Mouse (Mus musculus) regulatory T cell (primary cell): Measurements from ENCODE around the gene Zfp213.

Experiments
- in situ Hi-C: fragments of 300-600 bp; cut with MboI, MseI; formaldehyde crosslinking; loops from one replicate; pipeline ENCODE4 v1.15.1; 2025; ENCODE audit warnings: high pct_unique_total_duplicates

The Zfp213 gene

GRCm38 (mm10) chr17:23575951-23576552 is 12.0 kb upstream of the Zfp213 start:
- in situ Hi-C loops = loop anchor here (25.0 kb wide), 2 partner anchors 714 to 1139 kb away; partner anchors contain the start of gene Zfp945

DNA sequence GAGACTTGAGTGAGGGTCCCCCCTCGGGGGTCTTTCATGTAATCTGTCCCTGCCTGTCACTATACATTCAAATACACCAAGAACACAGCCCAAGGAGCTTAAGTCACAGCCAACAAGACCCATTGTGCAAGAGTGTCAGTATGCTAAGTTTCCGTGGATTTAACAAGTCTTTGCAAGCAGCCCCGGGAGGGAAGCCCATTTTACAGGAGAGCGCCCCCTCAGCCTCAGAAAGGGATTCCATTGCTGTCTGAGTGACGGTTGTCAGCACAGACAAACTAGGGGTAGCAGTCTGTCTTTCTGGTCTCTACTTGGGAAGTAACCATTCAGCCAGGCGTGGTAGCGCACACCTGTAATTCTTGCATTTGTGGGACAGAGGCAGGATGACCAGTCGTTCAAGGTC is 10.1 kb upstream of the Zfp213 start:
- in situ Hi-C loops = loop anchor here (25.0 kb wide), 2 partner anchors 387 to 1362 kb away; partner anchors contain the start of gene Zfp40

GRCm38 (mm10) chr17:23572059-23572458 is 8.0 kb upstream of the Zfp213 start:
- in situ Hi-C loops = loop anchor here (25.0 kb wide), 2 partner anchors 385 to 1360 kb away; partner anchors contain the start of gene Zfp40

GRCm38 (mm10) chr17:23571084-23571483 is 7.0 kb upstream of the Zfp213 start:
- in situ Hi-C loops = loop anchor here (25.0 kb wide), 2 partner anchors 384 to 1359 kb away; partner anchors contain the start of gene Zfp40

DNA sequence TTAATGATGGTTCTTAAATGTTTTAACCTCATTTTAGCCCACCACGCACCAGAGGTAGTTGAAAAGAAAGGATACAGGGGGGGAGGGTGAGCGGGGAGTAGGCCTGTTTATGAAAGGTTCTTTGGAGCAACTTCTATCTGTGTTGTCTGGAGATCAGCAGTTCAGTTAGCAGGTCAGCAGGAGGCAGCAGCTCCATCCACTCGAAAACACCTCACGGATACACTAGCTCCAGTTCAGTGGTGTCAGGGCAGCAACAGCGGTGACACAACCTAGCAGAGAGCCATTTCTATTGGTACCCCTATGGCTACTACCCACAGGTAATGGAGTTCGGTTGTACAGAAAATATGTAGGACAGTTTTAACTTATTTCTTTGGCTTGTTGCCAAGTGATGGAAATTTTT is 6.0 kb upstream of the Zfp213 start:
- in situ Hi-C loops = loop anchor here (25.0 kb wide), 2 partner anchors 383 to 1358 kb away; partner anchors contain the start of gene Zfp40

- in situ Hi-C loops = loop anchor here (10.0 to 25.0 kb wide), 3 partner anchors 381 to 1594 kb away; partner anchors contain the start of gene Zfp40
Measured at GRCm38 (mm10) chr17:23568370-23568769, 4.3 kb upstream of the Zfp213 start.

DNA sequence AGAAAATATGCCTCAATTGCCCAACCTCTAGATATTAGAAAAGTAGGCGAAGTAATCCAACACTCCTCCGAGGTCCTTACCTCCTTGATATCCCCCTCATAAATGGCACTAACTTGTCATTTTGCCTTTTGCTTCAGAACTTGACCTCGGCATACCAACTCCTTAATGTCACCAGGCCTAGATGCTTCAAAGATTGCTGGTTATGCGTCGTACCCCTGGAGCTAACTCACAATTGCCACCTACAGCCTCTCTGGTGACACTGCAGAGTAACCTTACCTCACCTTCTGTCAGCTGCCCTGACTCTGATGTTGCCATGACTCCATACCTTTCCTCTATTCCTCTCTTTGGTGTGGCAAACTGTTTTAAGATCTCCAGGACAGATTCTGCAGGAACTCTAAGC is 2.7 kb upstream of the Zfp213 start:
- in situ Hi-C loops = loop anchor here (10.0 to 25.0 kb wide), 3 partner anchors 379 to 1592 kb away; partner anchors contain the start of gene Zfp40

DNA sequence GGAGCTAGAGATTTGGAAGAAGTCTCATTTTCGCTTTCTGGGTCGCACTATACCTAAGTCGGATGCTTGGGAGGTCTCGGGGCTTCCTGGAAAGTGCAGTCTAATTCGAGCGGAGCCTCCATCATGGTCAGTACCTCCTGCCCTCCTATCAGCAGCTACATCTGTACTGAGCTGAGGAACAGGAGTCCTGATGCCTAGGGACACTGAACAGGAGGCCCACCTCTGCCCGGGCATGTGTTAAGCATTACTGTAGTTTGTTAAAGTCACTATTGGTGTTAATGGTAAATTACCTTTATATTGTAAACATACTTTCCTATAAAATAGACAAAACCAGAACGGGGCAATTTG is 304 bp upstream of the Zfp213 start:
- in situ Hi-C loops = loop anchor here (10.0 to 25.0 kb wide), 3 partner anchors 377 to 1590 kb away; partner anchors contain the start of gene Zfp40

GRCm38 (mm10) chr17:23559767-23560166 is 4.3 kb downstream of the Zfp213 start:
- in situ Hi-C loops = loop anchor here (10.0 to 25.0 kb wide), 3 partner anchors 372 to 1585 kb away; partner anchors contain the start of gene Zfp40

DNA sequence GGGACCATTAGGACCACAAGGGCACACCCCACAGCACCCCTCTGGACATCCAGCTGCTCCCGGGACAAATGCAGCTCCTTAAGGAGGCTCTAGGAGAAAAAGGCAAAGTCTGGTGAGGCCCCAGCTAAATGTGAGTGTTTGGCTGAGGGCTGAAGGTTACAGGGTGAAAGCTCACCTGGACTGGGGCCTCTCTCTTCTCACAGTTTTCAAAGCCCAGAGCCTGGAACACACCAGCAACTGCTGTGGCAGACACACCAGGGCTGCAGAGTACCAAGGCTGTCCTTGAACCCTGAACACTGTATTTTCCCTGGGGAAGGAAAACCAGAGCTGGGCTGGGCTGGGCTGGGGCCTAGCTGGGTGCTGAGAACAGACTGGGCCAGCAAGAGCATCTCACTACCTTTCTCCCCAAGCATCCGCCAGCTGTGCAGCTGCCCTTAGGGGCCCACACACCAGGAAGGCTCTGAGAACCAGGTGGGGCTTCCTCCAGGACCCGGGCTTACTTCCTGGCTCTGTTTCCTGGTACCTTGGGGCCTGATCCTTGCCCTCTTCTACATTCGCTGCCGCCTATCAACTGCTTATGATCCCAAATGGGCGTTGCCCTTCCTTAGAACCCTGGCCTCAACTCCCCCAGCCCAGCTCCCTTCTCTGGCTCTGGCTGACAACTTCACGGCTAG is 8.7 kb downstream of the Zfp213 start:
- in situ Hi-C loops = loop anchor here (25.0 kb wide), 2 partner anchors 368 to 1343 kb away; partner anchors contain the start of gene Zfp40

- in situ Hi-C loops = loop anchor here (25.0 kb wide), 2 partner anchors 367 to 1342 kb away; partner anchors contain the start of gene Zfp40
Measured at GRCm38 (mm10) chr17:23554321-23554720, 9.7 kb downstream of the Zfp213 start.

GRCm38 (mm10) chr17:23553634-23554120 is 10.4 kb downstream of the Zfp213 start:
- in situ Hi-C loops = loop anchor here (25.0 kb wide), 2 partner anchors 366 to 1341 kb away; partner anchors contain the start of gene Zfp40

DNA sequence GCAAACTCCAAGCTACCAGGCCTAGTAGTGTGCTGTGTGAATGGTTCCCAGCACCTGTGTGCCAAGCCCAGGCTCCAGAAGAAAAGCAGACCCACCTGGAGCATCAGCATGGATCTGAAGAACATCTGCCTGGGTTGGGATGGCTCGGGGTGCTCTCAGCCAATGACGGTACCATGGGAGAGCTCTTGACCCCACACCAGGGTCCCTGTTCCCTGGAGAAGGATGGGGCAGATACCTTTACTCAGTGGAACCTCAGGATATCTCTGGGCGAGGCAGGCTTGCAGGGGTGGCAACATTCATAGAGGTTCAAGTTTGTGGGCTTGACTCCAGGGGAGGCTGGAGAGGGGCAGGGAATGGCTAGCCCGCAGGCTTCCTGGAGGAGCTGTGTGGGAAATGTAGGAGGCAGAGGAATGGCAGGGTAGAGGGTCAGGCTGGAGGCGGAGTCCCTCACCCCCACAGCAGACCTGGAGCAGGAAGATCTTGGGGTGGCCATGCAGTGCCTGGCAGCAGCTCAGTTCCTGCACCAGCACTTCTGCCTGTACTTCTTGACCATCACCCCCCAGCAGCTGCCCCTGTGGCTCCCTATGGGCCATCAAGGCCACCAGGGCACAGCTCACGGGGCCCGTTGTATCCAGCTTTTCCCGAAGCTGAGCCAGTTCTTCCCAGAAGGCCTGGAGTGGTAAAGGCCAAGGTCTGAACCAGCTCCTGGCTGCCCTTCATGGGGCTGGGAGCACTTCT is 11.0 kb downstream of the Zfp213 start:
- in situ Hi-C loops = loop anchor here (25.0 kb wide), 2 partner anchors 366 to 1341 kb away; partner anchors contain the start of gene Zfp40

- in situ Hi-C loops = loop anchor here (25.0 kb wide), 2 partner anchors 365 to 1340 kb away; partner anchors contain the start of gene Zfp40
Measured at GRCm38 (mm10) chr17:23551963-23552362, 12.1 kb downstream of the Zfp213 start.

DNA sequence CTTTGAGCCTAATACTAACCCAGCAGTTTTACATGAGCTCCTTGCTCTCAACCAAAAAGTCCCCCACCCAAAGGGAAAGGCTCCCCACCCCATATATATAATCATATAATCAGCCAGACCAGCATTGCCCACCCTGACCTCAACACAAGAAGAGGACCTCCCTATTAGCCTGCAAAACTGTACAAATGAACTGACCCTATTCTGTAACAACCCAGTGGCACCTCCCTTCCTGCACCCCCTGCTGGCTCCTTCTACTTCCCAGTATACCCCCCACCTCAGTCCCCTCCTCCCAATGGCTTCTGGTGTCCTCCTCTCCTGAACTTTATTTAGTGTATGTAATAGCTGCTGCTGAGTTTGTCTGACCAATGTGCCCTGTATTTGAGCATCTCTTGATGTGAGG is 12.6 kb downstream of the Zfp213 start:
- in situ Hi-C loops = loop anchor here (25.0 kb wide), 2 partner anchors 364 to 1339 kb away; partner anchors contain the start of gene Zfp40

DNA sequence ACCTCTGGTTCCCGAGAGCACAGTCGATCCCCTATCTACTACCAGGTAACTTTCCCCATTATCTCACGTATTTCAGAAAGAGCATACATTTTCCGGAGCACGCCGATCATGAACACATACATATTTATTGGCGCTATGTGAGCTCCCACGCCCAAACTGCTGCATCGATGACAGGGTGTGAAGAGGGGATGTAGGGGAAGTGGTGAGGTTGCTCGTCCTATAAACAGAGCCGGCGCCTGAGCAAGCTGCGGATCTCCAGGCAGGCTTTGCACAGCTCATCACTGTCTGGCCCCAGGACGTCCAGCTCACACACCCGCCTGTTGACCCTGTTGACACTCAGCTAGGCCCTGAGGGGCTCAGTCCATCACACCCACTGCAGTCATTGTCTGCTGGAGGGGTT is 13.2 kb downstream of the Zfp213 start:
- in situ Hi-C loops = loop anchor here (25.0 kb wide), 2 partner anchors 364 to 1339 kb away; partner anchors contain the start of gene Zfp40

GRCm38 (mm10) chr17:23550188-23550791 is 13.7 kb downstream of the Zfp213 start:
- in situ Hi-C loops = loop anchor here (25.0 kb wide), 2 partner anchors 363 to 1338 kb away; partner anchors contain the start of gene Zfp40

GRCm38 (mm10) chr17:23549441-23549840 is 14.6 kb downstream of the Zfp213 start:
- in situ Hi-C loops = loop anchor here (10.0 kb wide), 1 partner anchor 65 kb away; no protein-coding TSS in a partner anchor

- in situ Hi-C loops = loop anchor here (10.0 kb wide), 1 partner anchor 64 kb away; no protein-coding TSS in a partner anchor
Measured at GRCm38 (mm10) chr17:23548615-23549014, 15.4 kb downstream of the Zfp213 start.

DNA sequence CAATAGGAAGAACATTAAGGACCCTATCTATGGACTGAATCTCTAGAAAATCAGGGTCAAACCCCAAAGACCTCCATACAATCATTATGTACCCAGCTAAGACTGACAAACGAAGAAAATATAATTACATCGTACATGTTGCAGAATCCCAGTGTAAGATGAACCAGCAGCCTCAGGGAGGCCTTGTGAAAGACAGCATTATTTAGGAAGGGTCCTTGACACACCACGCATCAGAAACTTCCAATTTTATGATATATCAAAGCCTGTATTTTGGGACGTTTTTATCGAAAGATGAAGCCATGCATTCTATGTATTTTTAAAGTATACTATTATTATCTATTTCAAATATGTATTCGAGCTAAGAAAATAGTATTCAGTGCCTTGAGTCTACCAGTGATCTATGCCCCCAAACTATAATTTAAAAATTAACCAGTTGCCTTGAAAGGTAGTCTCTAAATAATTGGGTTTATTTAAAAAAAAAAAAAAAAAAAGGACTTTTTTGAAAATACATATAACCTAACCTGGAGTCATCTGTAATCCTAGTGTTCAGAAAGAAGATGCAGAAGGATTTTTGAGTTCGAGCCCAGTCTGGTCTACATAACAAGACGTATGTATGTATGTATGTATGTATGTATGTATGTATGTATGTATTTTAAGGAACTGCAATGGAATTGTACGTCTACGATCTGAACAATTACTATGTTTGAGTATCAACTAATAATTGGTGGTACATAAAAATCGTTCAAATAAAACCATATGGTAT is 16.2 kb downstream of the Zfp213 start:
- in situ Hi-C loops = loop anchor here (10.0 kb wide), 1 partner anchor 63 kb away; no protein-coding TSS in a partner anchor
